Mouse (Mus musculus) MEL (cell line): ENCODE data around the gene Fbxo24. TPM values are rescaled to one million over a fixed set of nuclear protein-coding genes. Genes with fewer than 3 reads are reported as not detected.

ENCODE experiments used
- DNase-seq: peaks from one replicate; pipeline ENCODE4 v3.0.0; 2011; ENCODE audit warnings: low read depth, low spot score
- H3K27ac ChIP-seq: 2 replicates; pipeline ENCODE4 v1.5.1; 2012; ENCODE audit warnings: low read depth, mild to moderate bottlenecking, control low read depth, low read length, moderate library complexity; ENCODE audit not compliant: control insufficient read depth
- H3K27me3 ChIP-seq, 2 experiments: fragments of 150-350 bp in 1 of 2; sonication (generic) in 1 of 2; 2 replicates each; pipeline ENCODE4 v1.6.1; 2012; ENCODE audit warnings: low read length in 2 of 2, mild to moderate bottlenecking in 2 of 2, improper control_type of control experiment in 1 of 2, moderate library complexity in 1 of 2; ENCODE audit not compliant: insufficient read depth in 2 of 2, control insufficient read depth in 1 of 2
- H3K36me3 ChIP-seq, 2 experiments: 2 replicates each; pipeline ENCODE4 v1.6.1; 2012 to 2014; ENCODE audit warnings: low read length in 2 of 2, improper control_type of control experiment in 1 of 2, inconsistent platforms in 1 of 2, mild to moderate bottlenecking in 1 of 2; ENCODE audit not compliant: insufficient read depth in 2 of 2, control insufficient read depth in 1 of 2
- H3K4me1 ChIP-seq, 2 experiments: fragments of 150-350 bp in 1 of 2; sonication (generic) in 1 of 2; 2 replicates each; pipeline ENCODE4 v1.6.1; 2012; ENCODE audit warnings: low read length in 2 of 2, improper control_type of control experiment in 1 of 2, mild to moderate bottlenecking in 1 of 2; ENCODE audit not compliant: insufficient read depth in 2 of 2, control insufficient read depth in 1 of 2
- H3K4me3 ChIP-seq, 2 experiments: fragments of 150-350 bp in 1 of 2; sonication (generic) in 1 of 2; 2 replicates each; pipeline ENCODE4 v1.5.1; 2012; ENCODE audit warnings: low read depth in 2 of 2, low read length in 2 of 2, mild to moderate bottlenecking in 2 of 2, moderate library complexity in 2 of 2, control low read depth in 1 of 2, improper control_type of control experiment in 1 of 2; ENCODE audit not compliant: control insufficient read depth in 1 of 2, insufficient read depth in 1 of 2
- H3K79me2 ChIP-seq: 2 replicates; pipeline ENCODE4 v1.6.1; 2012; ENCODE audit warnings: mild to moderate bottlenecking, low read length, moderate library complexity; ENCODE audit not compliant: control insufficient read depth, poor library complexity, insufficient read depth
- H3K9ac ChIP-seq: 2 replicates; pipeline ENCODE4 v1.6.1; 2012; ENCODE audit warnings: low read depth, mild to moderate bottlenecking, control low read depth, low read length, moderate library complexity; ENCODE audit not compliant: control insufficient read depth, poor library complexity, severe bottlenecking
- H3K9me3 ChIP-seq: fragments of 150-350 bp; sonication (generic); replicated peaks from 2 replicates; pipeline ENCODE4 v1.6.1; 2012; ENCODE audit warnings: mild to moderate bottlenecking, low read length, improper control_type of control experiment, moderate library complexity; ENCODE audit not compliant: insufficient read depth
- BHLHE40 ChIP-seq: IDR thresholded peaks from 2 replicates; pipeline ENCODE4 v1.6.1; 2012; ENCODE audit warnings: low read depth, mild to moderate bottlenecking, inconsistent platforms, low read length, improper control_type of control experiment, borderline replicate concordance
- CHD1 ChIP-seq: IDR thresholded peaks from 2 replicates; pipeline ENCODE4 v1.6.1; 2012; ENCODE audit warnings: low read depth, mild to moderate bottlenecking, inconsistent platforms, low read length, improper control_type of control experiment
- CTCF ChIP-seq, 3 experiments: IDR thresholded peaks in 2 of 3; conservative IDR thresholded peaks in 1 of 3; 2 replicates each; pipeline ENCODE4 v1.5.1; 2011 to 2012; ENCODE audit warnings: low read length in 3 of 3, low read depth in 2 of 3, mild to moderate bottlenecking in 2 of 3, improper control_type of control experiment in 1 of 3, inconsistent platforms in 1 of 3, mixed read lengths in 1 of 3, moderate library complexity in 1 of 3; ENCODE audit not compliant: control insufficient read depth in 1 of 3, insufficient read depth in 1 of 3, poor library complexity in 1 of 3, severe bottlenecking in 1 of 3
- ELF1 ChIP-seq: IDR thresholded peaks from 2 replicates; pipeline ENCODE4 v1.6.1; 2014; ENCODE audit warnings: low read depth, mild to moderate bottlenecking, inconsistent platforms, low read length, improper control_type of control experiment, moderate library complexity
- EP300 ChIP-seq, 2 experiments: IDR thresholded peaks; 2 replicates each; pipeline ENCODE4 v1.6.1; 2011; ENCODE audit warnings: improper control_type of control experiment in 2 of 2, low read length in 2 of 2, low read depth in 1 of 2, mild to moderate bottlenecking in 1 of 2
- ETS1 ChIP-seq: IDR thresholded peaks from 2 replicates; pipeline ENCODE4 v1.6.1; 2012; ENCODE audit warnings: low read depth, mild to moderate bottlenecking, inconsistent platforms, low read length, improper control_type of control experiment, moderate library complexity
- HCFC1 ChIP-seq: IDR thresholded peaks from 2 replicates; pipeline ENCODE4 v1.6.1; 2012; ENCODE audit warnings: low read depth, mild to moderate bottlenecking, inconsistent platforms, low read length, improper control_type of control experiment, moderate library complexity
- JUND ChIP-seq: IDR thresholded peaks from 2 replicates; pipeline ENCODE4 v1.6.1; 2011; ENCODE audit warnings: low read depth, mild to moderate bottlenecking, improper control_type of control experiment, low read length
- MAX ChIP-seq: IDR thresholded peaks from 2 replicates; pipeline ENCODE4 v1.6.1; 2011; ENCODE audit warnings: low read length, improper control_type of control experiment
- MAZ ChIP-seq: IDR thresholded peaks from 2 replicates; pipeline ENCODE4 v1.6.1; 2012; ENCODE audit warnings: low read depth, mild to moderate bottlenecking, inconsistent platforms, low read length, improper control_type of control experiment
- MEF2A ChIP-seq: IDR thresholded peaks from 2 replicates; pipeline ENCODE4 v1.6.1; 2014; ENCODE audit warnings: low read depth, mild to moderate bottlenecking, inconsistent platforms, low read length, improper control_type of control experiment; ENCODE audit not compliant: poor library complexity, insufficient replicate concordance, severe bottlenecking; ENCODE audit errors: extremely low read depth
- MXI1 ChIP-seq: IDR thresholded peaks from 2 replicates; pipeline ENCODE4 v1.6.1; 2011; ENCODE audit warnings: mild to moderate bottlenecking, low read depth, low read length, improper control_type of control experiment
- MYB ChIP-seq: IDR thresholded peaks from 2 replicates; pipeline ENCODE4 v1.6.1; 2011; ENCODE audit warnings: mild to moderate bottlenecking, low read depth, low read length, improper control_type of control experiment
- MYC ChIP-seq: IDR thresholded peaks from 2 replicates; pipeline ENCODE4 v1.6.1; 2011; ENCODE audit warnings: low read depth, mild to moderate bottlenecking, low read length, improper control_type of control experiment, moderate library complexity
- NELFE ChIP-seq: IDR thresholded peaks from 2 replicates; pipeline ENCODE4 v1.6.1; 2011; ENCODE audit warnings: low read depth, low read length, improper control_type of control experiment
- NRF1 ChIP-seq: IDR thresholded peaks from 2 replicates; pipeline ENCODE4 v1.6.1; 2014; ENCODE audit warnings: low read depth, mild to moderate bottlenecking, inconsistent platforms, low read length, improper control_type of control experiment, moderate library complexity; ENCODE audit not compliant: poor library complexity, insufficient read depth, severe bottlenecking
- POLR2AphosphoS2 ChIP-seq: IDR thresholded peaks from 2 replicates; pipeline ENCODE4 v1.6.1; 2011; ENCODE audit warnings: low read length, improper control_type of control experiment
- POLR2AphosphoS5 ChIP-seq: IDR thresholded peaks from 2 replicates; pipeline ENCODE4 v1.6.1; 2012; ENCODE audit warnings: low read depth, borderline replicate concordance, mild to moderate bottlenecking, inconsistent platforms, low read length, moderate library complexity, mixed read lengths
- RAD21 ChIP-seq: IDR thresholded peaks from 2 replicates; pipeline ENCODE4 v1.6.1; 2011; ENCODE audit warnings: mild to moderate bottlenecking, low read depth, low read length, improper control_type of control experiment
- RCOR1 ChIP-seq: IDR thresholded peaks from 2 replicates; pipeline ENCODE4 v1.6.1; 2012; ENCODE audit warnings: low read depth, mild to moderate bottlenecking, inconsistent platforms, low read length, improper control_type of control experiment
- SMC3 ChIP-seq: IDR thresholded peaks from 2 replicates; pipeline ENCODE4 v1.6.1; 2011; ENCODE audit warnings: low read depth, low read length, improper control_type of control experiment
- TAL1 ChIP-seq: IDR thresholded peaks from 2 replicates; pipeline ENCODE4 v1.6.1; 2012; ENCODE audit warnings: mild to moderate bottlenecking, inconsistent platforms, low read length, moderate library complexity, mixed read lengths
- UBTF ChIP-seq: IDR thresholded peaks from 2 replicates; pipeline ENCODE4 v1.6.1; 2012; ENCODE audit warnings: low read depth, mild to moderate bottlenecking, inconsistent platforms, low read length, improper control_type of control experiment, moderate library complexity, borderline replicate concordance; ENCODE audit not compliant: insufficient read depth
- USF1 ChIP-seq: IDR thresholded peaks from 2 replicates; pipeline ENCODE4 v1.6.1; 2014; ENCODE audit warnings: low read depth, mild to moderate bottlenecking, inconsistent platforms, low read length, improper control_type of control experiment, moderate library complexity
- ZC3H11A ChIP-seq: IDR thresholded peaks from 2 replicates; pipeline ENCODE4 v1.6.1; 2012; ENCODE audit warnings: low read depth, mild to moderate bottlenecking, inconsistent platforms, low read length, improper control_type of control experiment
- ZMIZ1 ChIP-seq: IDR thresholded peaks from 2 replicates; pipeline ENCODE4 v1.6.1; 2012; ENCODE audit warnings: low read depth, mild to moderate bottlenecking, inconsistent platforms, low read length, improper control_type of control experiment, moderate library complexity
- polyA plus RNA-seq, 2 experiments: library from polyadenylated mRNA; stranded (reverse) in 1 of 2; unstranded in 1 of 2; fragments of >175 nt in 1 of 2; fragments of >200 nt in 1 of 2; gene quantifications; 2 replicates each; pipeline versions ENCODE4 v1.2.1 to v1.2.4; 2012; ENCODE audit warnings: low replicate concordance in 2 of 2, low read depth in 1 of 2; ENCODE audit not compliant: insufficient read length in 2 of 2, insufficient read depth in 1 of 2, missing spikeins in 1 of 2
- total RNA-seq: library from RNA; depleted of rRNA; stranded (reverse); fragments of 300-350 nt; gene quantifications from 2 replicates; pipeline ENCODE4 v1.2.3, GENCODE M21; 2012

Gene Fbxo24
- total and polyA plus RNA-seq, 3 experiments, result 0.42 to 0.46 TPM; not detected in 1

GRCm38 (mm10) chr5:137600619-137601364 lies 28.0 kb downstream of the Fbxo24 start, which contains the start of gene Mospd3 (continued):
- no peak for TF ChIP-seq RCOR1
- TF ChIP-seq EP300 (IDR thresholded peaks at IDR 0.05; ENCODE audit: low read depth in 1 of 2, low read length in 2 of 2), result no peak
- TF ChIP-seq CHD1, result no peak
- TF ChIP-seq POLR2AphosphoS2, result peak; percentile 60; the same call in 1 of the 2 replicates
- TF ChIP-seq NELFE, result peak; percentile 75
- TF ChIP-seq MAX, result no peak
- no peak; the same call in 1 of the 2 replicates for TF ChIP-seq MXI1
- TF ChIP-seq USF1, result no peak
- no peak for TF ChIP-seq MYC
- TF ChIP-seq SMC3, result no peak
- no peak for TF ChIP-seq CTCF (IDR thresholded peaks at IDR 0.05 in 2 of 3, conservative IDR thresholded peaks at IDR 0.05 in 1 of 3; ENCODE audit: control insufficient read depth in 1 of 3, insufficient read depth in 1 of 3, low read depth in 2 of 3, low read length in 3 of 3, poor library complexity in 1 of 3, severe bottlenecking in 1 of 3)
- no peak for TF ChIP-seq UBTF

- Histone ChIP-seq H3K9ac (peak overlapping the region; percentile 82), H3K9me3 (no peaks in the 10 kb centered on the region), H3K36me3 (peaks cover 0 to 16% of the 10 kb centered on the region in 2 experiments; a peak in 2 of 4 replicates), H3K4me1 (peaks cover 10 to 30% of the 10 kb centered on the region in 2 experiments), H3K4me3 (peak overlapping the region; percentile 83 to 99), H3K79me2 (peaks cover 14% of the 10 kb centered on the region), H3K27me3 (no peaks in the 10 kb centered on the region), H3K27ac (peak overlapping the region; percentile 16)
- DNase-seq, result no peak
- no peak for TF ChIP-seq MYB
- no peak for TF ChIP-seq HCFC1
- 0 out of 2 replicates have a peak, but pooled peaks have one; percentile 9 for TF ChIP-seq NELFE
- TF ChIP-seq ETS1, result no peak
- TF ChIP-seq MAZ, result 0 out of 2 replicates have a peak, but pooled peaks have one; percentile 19
Measured at GRCm38 (mm10) chr5:137600281-137600618, 28.6 kb downstream of the Fbxo24 start.

GRCm38 (mm10) chr5:137599600-137599999 lies 29.2 kb downstream of the Fbxo24 start:
- Histone ChIP-seq H3K27ac (peak overlapping the region; percentile 16), H3K4me3 (peak overlapping the region; percentile 83 to 99), H3K36me3 (peaks cover 0 to 13% of the 10 kb centered on the region in 2 experiments; a peak in 2 of 4 replicates), H3K9ac (peak overlapping the region; percentile 82), H3K4me1 (peaks cover 10 to 26% of the 10 kb centered on the region in 2 experiments), H3K79me2 (peaks cover 14% of the 10 kb centered on the region), H3K9me3 (no peaks in the 10 kb centered on the region), H3K27me3 (no peaks in the 10 kb centered on the region)
- peak; percentile 70 for DNase-seq
- 0 out of 2 replicates have a peak, but pooled peaks have one; percentile 8 for TF ChIP-seq ELF1
- TF ChIP-seq NRF1, result no peak
- peak; percentile 82 for TF ChIP-seq MAX
- no peak for TF ChIP-seq MEF2A
- TF ChIP-seq USF1, result peak; percentile 79
- no peak for TF ChIP-seq RAD21
- no peak for TF ChIP-seq EP300 (IDR thresholded peaks at IDR 0.05; ENCODE audit: low read depth in 1 of 2, low read length in 2 of 2)
- TF ChIP-seq POLR2AphosphoS5, result no peak
- TF ChIP-seq ZC3H11A, result no peak
- TF ChIP-seq MAZ, result peak; percentile 21; the same call in 1 of the 2 replicates
- no peak for TF ChIP-seq JUND
- TF ChIP-seq NELFE, result no peak
- TF ChIP-seq UBTF, result no peak
- TF ChIP-seq TAL1, result no peak; the same call in 1 of the 2 replicates
- no peak; the same call in 1 of the 2 replicates for TF ChIP-seq MYC
- TF ChIP-seq ZMIZ1, result no peak
- peak; percentile 53; the same call in 1 of the 2 replicates for TF ChIP-seq BHLHE40
